Mouse (Mus musculus) midbrain, embryonic 12.5 days (tissue): ENCODE results near the gene Abcf3. TPM values are rescaled to one million over a fixed set of nuclear protein-coding genes. Genes with fewer than 3 reads are reported as not detected.
A peak's percentile ranks its signal among the peaks of the same experiment; 100 is the strongest.

Experiments
- ATAC-seq: fragments of 200-750 bp; cut with Nextera tagmentation; 2 replicates; pipeline ENCODE4 v1.8.0; 2017; ENCODE audit warnings: low read depth, moderate TSS enrichment, moderate library complexity; ENCODE audit not compliant: low FRiP score
- H3K27ac ChIP-seq: fragments of 300-500 bp; sonication (generic); replicated peaks from 2 replicates; pipeline ENCODE4 v1.5.1; 2016; ENCODE audit warnings: mild to moderate bottlenecking
- H3K27me3 ChIP-seq: fragments of 300-500 bp; sonication (generic); 2 replicates; pipeline ENCODE4 v1.6.1; 2016; ENCODE audit warnings: mild to moderate bottlenecking
- H3K36me3 ChIP-seq: fragments of 300-500 bp; sonication (generic); 2 replicates; pipeline ENCODE4 v1.6.1; 2016
- H3K4me1 ChIP-seq: fragments of 300-500 bp; sonication (generic); 2 replicates; pipeline ENCODE4 v1.6.1; 2016
- H3K4me2 ChIP-seq: fragments of 300-500 bp; sonication (generic); replicated peaks from 2 replicates; pipeline ENCODE4 v1.6.1; 2016; ENCODE audit warnings: mild to moderate bottlenecking, moderate library complexity
- H3K4me3 ChIP-seq: fragments of 300-500 bp; sonication (generic); 2 replicates; pipeline ENCODE4 v1.5.1; 2016; ENCODE audit warnings: mild to moderate bottlenecking
- H3K9ac ChIP-seq: fragments of 300-500 bp; sonication (generic); replicated peaks from 2 replicates; pipeline ENCODE4 v1.6.1; 2016; ENCODE audit warnings: mild to moderate bottlenecking, moderate library complexity
- H3K9me3 ChIP-seq: fragments of 300-500 bp; sonication (generic); 2 replicates; pipeline ENCODE4 v1.6.1; 2016; ENCODE audit warnings: mild to moderate bottlenecking
- WGBS: fragments of 180-500 bp; shearing (Covaris S2); methylation state at CpG from one replicate; pipeline ENCODE4 v1.1.7; 2016; 5-methylcytosine and 5-hydroxymethylcytosine counted together
- polyA plus RNA-seq: library from polyadenylated mRNA; unstranded; fragments of >200 nt; fragmentation: Nextera tagmentation; extraction: Ambion mirVana; gene quantifications from 2 replicates; pipeline ENCODE4 v1.2.1, GENCODE M21; 2016

Gene Abcf3
- 76.5 and 77.9 TPM in 2 replicates for polyA plus RNA-seq

DNA sequence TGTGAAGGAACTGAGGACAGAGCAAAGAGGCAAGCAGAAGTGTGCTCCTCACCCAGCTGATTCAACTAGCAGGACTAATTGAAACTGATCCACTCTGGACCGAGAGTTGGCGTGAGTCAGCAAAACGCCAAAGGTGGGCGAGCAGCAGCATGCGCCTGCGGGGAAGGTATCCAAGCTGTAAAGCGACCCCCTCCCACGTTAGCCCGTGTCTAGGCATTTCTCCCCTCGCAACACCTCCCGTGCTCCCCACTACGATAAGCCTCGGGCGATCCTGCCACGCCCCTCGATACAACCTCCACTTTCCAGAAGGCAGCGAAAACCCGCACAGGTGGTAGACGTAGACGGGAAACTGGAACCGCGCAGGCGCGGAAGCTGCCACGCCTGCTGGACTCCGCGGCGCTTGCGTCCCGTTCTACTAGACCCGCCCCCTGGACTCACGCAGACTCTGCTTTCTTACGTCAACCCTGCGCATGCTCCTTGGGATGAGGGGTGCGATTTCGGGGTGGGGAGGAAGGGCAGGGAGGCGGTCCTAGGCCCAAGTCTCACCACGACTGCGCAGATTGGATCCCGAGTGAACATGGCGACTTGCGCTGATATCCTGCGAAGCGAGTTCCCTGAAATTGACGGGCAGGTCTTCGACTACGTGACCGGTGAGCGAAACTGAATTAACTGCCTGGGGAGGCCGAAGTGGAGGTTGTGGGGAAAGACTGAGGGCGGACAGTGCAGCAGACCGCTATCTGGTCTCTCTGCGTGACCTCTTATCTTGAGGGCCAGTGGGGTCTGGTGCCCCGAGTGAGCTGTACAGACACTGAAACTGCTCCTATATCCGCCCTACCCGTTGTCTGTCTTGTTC, at the start of gene Abcf3:
Gene Abcf3 (plus strand): TSS at position 482 of the 853 bp plus-strand sequence.
- WGBS = under 1% methylated on average over 56 of the region's 56 CpGs

DNA sequence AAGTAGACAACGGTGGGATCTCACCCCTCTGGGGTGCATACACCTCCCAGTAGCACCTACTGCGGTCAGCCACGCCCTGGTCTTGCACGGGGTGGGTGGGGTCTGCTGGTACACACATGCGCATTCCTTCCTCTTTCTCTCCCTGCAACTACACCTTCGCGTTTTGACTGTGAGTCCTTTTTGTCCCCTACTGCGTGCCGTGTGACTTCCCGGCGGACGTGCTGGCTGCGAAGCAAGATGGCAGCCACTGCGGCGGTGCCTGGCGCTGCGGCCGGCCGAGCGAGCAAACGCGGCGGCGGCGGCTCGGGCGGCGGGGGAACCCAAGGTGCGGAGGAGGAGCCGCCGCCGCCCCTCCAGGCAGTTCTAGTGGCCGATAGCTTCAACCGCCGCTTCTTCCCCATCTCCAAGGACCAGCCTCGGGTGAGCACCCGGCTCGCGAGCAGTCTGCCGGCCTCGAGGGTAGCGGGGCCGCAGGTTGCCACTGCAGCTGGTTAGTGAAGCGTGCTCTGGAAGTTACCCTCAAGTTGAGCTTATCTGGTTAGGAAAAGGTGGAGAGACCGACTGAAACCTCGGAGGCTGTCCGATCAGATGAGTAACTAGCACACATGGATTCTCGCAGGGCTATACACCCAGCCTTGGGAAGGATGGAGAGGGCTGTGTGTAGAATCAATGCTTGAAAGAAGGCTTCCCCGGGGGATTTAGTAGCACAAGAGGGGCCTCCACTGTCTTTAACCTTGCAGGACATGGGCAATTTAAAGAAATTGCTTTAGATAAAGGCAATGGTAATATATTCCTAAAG, 49.5 kb upstream of the Abcf3 start, which contains the start of gene Eif2b5:
Gene Eif2b5 (plus strand): TSS at position 141 of the 799 bp plus-strand sequence.
- Histone ChIP-seq H3K27ac (peak within 1 kb of the TSS; percentile 83), H3K36me3 (peaks cover 36% of the 10 kb centered on the region), H3K4me1 (peaks cover 18% of the 10 kb centered on the region), H3K4me2 (peak within 1 kb of the TSS; percentile 76), H3K9ac (peak within 1 kb of the TSS; percentile 84), H3K27me3 (peaks cover 18% of the 10 kb centered on the region), H3K9me3 (no peaks in the 10 kb centered on the region), H3K4me3 (peak within 1 kb of the TSS; percentile 83)
- ATAC-seq = peak; percentile 95
- 1% methylated on average over 45 of the region's 49 CpGs for WGBS

More for the DNA sequence above, at the start of gene Abcf3:
- ATAC-seq = peak; percentile 98
- Histone ChIP-seq H3K27me3 (no peaks in the 10 kb centered on the region), H3K4me3 (peak within 1 kb of the TSS; percentile 77), H3K9me3 (no peaks in the 10 kb centered on the region), H3K9ac (peak within 1 kb of the TSS; percentile 88), H3K36me3 (peaks cover 52% of the 10 kb centered on the region), H3K27ac (peak within 1 kb of the TSS; percentile 60), H3K4me1 (peaks cover 18% of the 10 kb centered on the region), H3K4me2 (peak within 1 kb of the TSS; percentile 92)

DNA sequence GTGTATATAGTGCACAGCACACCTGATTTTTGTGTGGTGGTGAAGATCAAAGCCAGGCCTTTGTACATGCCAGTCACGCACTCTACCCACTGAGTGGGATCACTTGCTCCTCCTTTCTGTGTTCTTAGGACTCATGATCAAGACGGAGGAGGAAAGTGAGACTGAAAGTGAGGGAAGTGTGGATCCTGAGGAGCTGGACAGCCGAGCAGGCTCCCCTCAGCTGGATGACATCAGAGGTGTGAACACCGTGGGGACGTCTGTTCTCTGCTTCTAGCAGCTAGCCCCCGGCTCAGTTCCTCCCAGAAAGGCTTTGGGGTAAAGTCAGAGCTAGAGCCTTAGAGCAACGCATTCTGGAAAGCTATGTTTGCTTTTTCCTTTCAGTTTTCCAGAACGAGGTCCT, 42.4 kb upstream of the Abcf3 start:
- Histone ChIP-seq H3K4me3 (no peak overlapping the region), H3K9me3 (no peaks in the 10 kb centered on the region), H3K36me3 (peaks cover 97% of the 10 kb centered on the region), H3K4me2 (no peak overlapping the region), H3K27me3 (no peaks in the 10 kb centered on the region), H3K4me1 (no peaks in the 10 kb centered on the region), H3K27ac (no peak overlapping the region), H3K9ac (no peak overlapping the region)
- WGBS = 86% methylated on average over 8 of the region's 8 CpGs
- ATAC-seq = no peak

DNA sequence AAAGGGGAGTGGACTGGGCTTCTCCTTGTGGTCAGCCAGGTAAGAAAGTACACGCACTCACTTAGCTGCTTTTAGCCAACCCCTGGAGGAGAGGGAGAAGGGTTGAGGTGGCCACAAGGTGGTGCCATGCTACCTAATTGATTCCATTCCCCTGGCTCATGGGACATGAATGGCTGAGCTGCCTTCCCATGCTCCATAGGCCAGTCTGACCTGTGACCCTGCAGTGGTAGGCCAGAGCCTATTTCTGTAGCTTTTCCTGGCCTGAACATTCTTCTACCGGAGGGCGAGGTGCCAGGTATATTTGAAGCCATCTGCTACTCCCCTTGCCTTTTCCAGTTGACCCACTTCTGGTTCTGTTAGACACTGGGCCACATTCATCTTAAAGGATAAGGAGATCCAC, 39.0 kb upstream of the Abcf3 start:
- H3K9ac ChIP-seq = no peak overlapping the region
- H3K4me1 ChIP-seq = no peaks in the 10 kb centered on the region
- H3K27ac ChIP-seq = no peak overlapping the region
- 91% methylated on average over 3 of the region's 3 CpGs for WGBS
- H3K4me3 ChIP-seq = no peak overlapping the region
- H3K9me3 ChIP-seq = no peaks in the 10 kb centered on the region
- no peaks in the 10 kb centered on the region for H3K27me3 ChIP-seq
- H3K4me2 ChIP-seq = no peak overlapping the region
- ATAC-seq = no peak
- peaks cover 69% of the 10 kb centered on the region for H3K36me3 ChIP-seq

DNA sequence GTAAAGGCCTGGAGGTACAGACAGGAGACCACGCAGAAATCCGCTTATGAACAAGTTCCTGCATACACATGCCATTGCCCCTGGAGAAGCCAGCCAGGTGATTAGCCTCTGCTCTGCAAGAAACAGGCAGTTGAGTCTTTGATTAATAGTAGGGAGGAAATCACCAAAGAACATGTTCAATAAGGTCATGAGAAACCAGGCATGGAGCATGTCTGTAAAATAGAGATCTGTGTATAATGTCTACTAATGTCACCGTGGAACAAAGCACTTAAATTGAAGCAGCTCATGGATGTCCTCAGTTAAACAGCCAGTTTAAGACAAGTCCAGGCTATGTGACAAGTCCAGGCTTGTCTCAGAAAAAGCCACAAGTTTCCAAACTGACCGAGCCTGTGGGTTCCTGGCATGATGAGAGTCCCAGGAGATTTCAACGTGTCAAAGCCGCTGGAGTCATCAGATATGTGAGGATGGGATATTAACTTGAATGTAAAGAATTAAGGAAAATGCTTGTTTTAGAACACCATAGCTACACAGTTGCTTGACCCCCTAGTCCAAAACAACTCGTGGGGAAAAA, 37.0 kb upstream of the Abcf3 start:
- no peak overlapping the region for H3K27ac ChIP-seq
- WGBS = 92% methylated on average over 7 of the region's 7 CpGs
- H3K4me1 ChIP-seq = peaks cover 4% of the 10 kb centered on the region; the same call in 1 of the 2 replicates
- no peak overlapping the region for H3K9ac ChIP-seq
- no peaks in the 10 kb centered on the region for H3K27me3 ChIP-seq
- no peak overlapping the region for H3K4me3 ChIP-seq
- H3K36me3 ChIP-seq = peaks cover 49% of the 10 kb centered on the region
- ATAC-seq = no peak
- H3K4me2 ChIP-seq = no peak overlapping the region
- H3K9me3 ChIP-seq = no peaks in the 10 kb centered on the region

DNA sequence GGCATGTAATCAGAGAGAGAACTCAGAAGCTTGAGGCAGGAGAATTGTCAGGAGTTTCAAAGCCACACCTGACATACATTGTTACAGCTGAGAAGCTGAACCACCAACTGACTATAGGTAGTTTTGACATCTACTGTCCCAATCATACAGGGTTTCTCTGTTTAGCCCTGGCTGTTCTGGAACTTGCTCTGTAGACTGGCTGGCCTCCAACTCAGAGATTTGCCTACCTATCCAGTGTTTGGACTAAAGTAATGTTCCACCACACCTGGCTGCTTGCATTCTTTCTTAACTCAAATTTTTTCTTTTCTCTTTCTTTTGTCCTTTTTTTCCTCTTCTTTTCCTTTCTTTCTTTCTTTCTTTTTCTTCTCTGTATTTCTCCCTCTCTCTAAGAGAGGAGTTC, 32.3 kb upstream of the Abcf3 start:
- peak overlapping the region; percentile 92; the same call in 1 of the 2 replicates for H3K9ac ChIP-seq
- no peaks in the 10 kb centered on the region for H3K27me3 ChIP-seq
- peaks cover 31% of the 10 kb centered on the region for H3K4me1 ChIP-seq
- H3K36me3 ChIP-seq = peaks cover 24% of the 10 kb centered on the region
- H3K9me3 ChIP-seq = no peaks in the 10 kb centered on the region
- no peak for ATAC-seq
- peak overlapping the region; percentile 79 for H3K4me3 ChIP-seq
- peak overlapping the region; percentile 69 for H3K4me2 ChIP-seq
- peak overlapping the region; percentile 95; the same call in 1 of the 2 replicates for H3K27ac ChIP-seq

DNA sequence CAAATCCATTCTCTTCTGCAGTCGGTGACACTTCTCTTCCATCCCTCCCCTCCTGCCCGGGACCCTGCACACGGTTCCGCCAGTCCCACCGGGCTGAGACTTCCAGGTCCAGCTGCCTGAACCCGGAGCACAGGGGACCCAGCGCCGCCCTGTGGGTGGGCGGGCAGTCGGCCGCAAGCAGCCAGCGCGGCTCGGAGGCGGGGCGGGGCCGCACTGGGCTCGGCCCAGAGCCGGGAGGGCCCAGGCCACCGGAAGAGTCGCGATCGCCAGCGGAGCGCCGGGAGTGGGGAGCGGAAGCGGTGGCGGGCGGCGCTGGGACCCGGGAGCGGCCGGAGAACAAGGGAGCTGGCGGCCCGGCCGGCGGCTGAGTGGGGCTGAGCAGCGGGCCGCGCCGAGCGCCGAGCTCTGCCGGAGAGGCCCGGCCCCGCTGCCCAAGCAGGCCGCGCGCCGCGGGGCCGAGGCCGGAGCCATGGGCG, 31.6 kb upstream of the Abcf3 start, which contains the start of gene Dvl3:
Gene Dvl3 (plus strand): TSS at position 257 of the 476 bp plus-strand sequence.
- peak within 1 kb of the TSS; percentile 79 for H3K4me3 ChIP-seq
- peak within 1 kb of the TSS; percentile 69 for H3K4me2 ChIP-seq
- peak within 1 kb of the TSS; percentile 92 for H3K9ac ChIP-seq
- H3K27me3 ChIP-seq = no peaks in the 10 kb centered on the region
- peaks cover 31% of the 10 kb centered on the region for H3K4me1 ChIP-seq
- ATAC-seq = peak; percentile 94
- H3K9me3 ChIP-seq = no peaks in the 10 kb centered on the region
- H3K27ac ChIP-seq = peak within 1 kb of the TSS; percentile 95
- H3K36me3 ChIP-seq = peaks cover 24% of the 10 kb centered on the region
- WGBS = 0% methylated on average over 34 of the region's 55 CpGs

DNA sequence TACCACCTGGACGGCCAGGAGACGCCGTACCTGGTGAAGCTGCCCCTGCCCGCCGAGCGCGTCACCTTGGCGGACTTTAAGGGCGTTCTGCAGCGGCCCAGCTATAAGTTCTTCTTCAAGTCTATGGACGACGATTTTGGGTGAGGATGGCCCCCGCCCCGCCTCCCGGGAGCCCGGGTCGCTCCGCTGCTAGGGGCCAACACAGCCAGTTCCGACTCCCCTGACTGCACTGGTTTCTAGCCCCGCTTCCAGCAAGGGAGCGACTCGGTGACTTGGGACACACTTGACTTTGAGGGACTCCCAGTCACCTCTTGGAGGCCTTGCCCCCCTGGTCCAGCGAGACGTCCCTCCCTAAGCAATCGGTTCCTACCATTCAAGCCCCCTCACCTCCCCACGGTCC, 31.2 kb upstream of the Abcf3 start:
- peak overlapping the region; percentile 95 for H3K27ac ChIP-seq
- peak overlapping the region; percentile 69 for H3K4me2 ChIP-seq
- H3K27me3 ChIP-seq = no peaks in the 10 kb centered on the region
- WGBS = under 1% methylated on average over 25 of the region's 26 CpGs
- H3K36me3 ChIP-seq = peaks cover 29% of the 10 kb centered on the region
- no peaks in the 10 kb centered on the region for H3K9me3 ChIP-seq
- H3K4me1 ChIP-seq = peaks cover 31% of the 10 kb centered on the region
- H3K4me3 ChIP-seq = peak overlapping the region; percentile 79
- peak; percentile 42; the same call in 1 of the 2 replicates for ATAC-seq
- H3K9ac ChIP-seq = peak overlapping the region; percentile 92

DNA sequence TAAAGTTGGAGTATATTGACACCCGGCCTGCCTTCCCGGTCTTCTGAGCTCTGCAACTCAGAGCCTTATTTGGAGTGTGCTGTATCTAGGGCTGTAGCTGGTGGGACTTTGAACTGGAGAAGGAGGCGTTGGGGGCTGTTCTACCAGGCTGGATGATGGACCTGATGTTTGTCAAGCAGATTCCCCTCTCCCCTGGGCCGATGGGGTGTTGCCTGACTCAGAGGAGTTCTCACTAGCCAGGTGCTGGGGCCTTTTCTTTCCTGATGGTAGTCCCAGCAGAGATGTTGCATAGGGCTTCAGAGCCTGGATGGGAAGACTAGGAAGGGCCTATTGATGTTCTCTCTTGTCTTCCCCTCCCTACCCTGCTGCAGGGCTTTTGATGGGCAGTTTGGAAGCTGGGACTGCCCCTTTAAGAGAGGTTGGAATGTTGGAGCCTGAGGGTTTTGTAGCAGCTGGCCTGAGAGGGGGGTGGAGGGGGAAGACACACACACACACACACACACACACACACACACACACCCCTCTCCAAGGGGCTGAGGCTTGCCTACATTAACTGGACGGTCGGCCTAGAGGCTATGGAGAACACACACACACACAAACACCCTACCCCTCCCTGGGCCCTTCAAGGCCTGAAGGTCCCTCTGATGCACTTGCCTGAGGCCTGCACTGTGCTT, 30.5 kb upstream of the Abcf3 start:
- H3K4me1 ChIP-seq = peaks cover 31% of the 10 kb centered on the region
- peak overlapping the region; percentile 69 for H3K4me2 ChIP-seq
- no peaks in the 10 kb centered on the region for H3K9me3 ChIP-seq
- WGBS = 3% methylated on average over 6 of the region's 6 CpGs
- peaks cover 30% of the 10 kb centered on the region for H3K36me3 ChIP-seq
- H3K27ac ChIP-seq = peak overlapping the region; percentile 95
- ATAC-seq = peak; percentile 77
- H3K9ac ChIP-seq = peak overlapping the region; percentile 92
- H3K4me3 ChIP-seq = peak overlapping the region; percentile 79
- no peaks in the 10 kb centered on the region for H3K27me3 ChIP-seq

DNA sequence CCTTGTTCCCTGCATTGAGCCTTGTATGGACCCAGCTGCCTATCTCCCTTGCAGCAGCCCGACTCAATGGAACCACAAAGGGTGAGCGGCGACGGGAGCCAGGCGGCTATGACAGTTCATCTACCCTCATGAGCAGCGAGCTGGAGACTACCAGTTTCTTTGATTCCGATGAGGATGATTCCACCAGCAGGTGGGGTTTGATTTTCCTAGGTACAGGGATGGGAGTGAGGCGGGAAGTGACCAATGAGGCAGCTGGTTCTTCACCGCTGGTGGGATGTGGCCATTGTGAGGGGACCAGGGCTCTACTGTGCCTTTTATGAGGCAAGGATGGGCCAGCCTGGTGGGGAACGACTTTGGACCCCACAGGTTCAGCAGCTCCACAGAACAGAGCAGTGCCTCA, 24.5 kb upstream of the Abcf3 start:
- 83% methylated on average over 10 of the region's 10 CpGs for WGBS

DNA sequence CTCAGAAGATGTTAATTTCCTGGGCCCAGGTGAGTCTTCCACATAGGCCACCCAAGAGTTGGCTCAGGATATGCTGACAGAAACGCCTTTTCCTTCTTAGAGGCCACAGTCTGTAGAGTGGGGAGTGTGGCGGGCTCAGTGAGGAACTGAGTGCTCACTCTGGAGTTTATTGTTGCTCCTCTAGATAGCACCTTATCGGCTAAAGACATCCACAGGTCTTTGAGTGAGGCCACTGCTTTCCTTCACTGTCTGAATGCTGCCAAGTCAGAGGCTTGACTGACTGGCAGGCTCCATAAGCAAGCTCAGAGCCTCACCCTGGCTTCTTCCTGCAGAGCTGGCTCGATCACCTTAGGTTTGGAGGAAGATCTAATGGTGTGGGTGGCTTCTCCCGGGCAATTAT, 19.6 kb upstream of the Abcf3 start:
- no peaks in the 10 kb centered on the region for H3K27me3 ChIP-seq
- no peak overlapping the region for H3K27ac ChIP-seq
- no peak overlapping the region for H3K4me2 ChIP-seq
- peaks cover 97% of the 10 kb centered on the region for H3K36me3 ChIP-seq
- H3K9me3 ChIP-seq = no peaks in the 10 kb centered on the region
- H3K4me3 ChIP-seq = no peak overlapping the region
- H3K4me1 ChIP-seq = peaks cover 5% of the 10 kb centered on the region; the same call in 1 of the 2 replicates
- no peak for ATAC-seq
- WGBS = 91% methylated on average over 5 of the region's 5 CpGs
- no peak overlapping the region for H3K9ac ChIP-seq

More for the DNA sequence above, 24.5 kb upstream of the Abcf3 start:
- ATAC-seq = no peak
- H3K4me1 ChIP-seq = peaks cover 16% of the 10 kb centered on the region
- H3K4me2 ChIP-seq = no peak overlapping the region
- no peak overlapping the region for H3K9ac ChIP-seq
- H3K27me3 ChIP-seq = no peaks in the 10 kb centered on the region
- no peak overlapping the region for H3K4me3 ChIP-seq
- no peak overlapping the region for H3K27ac ChIP-seq
- H3K36me3 ChIP-seq = peaks cover 89% of the 10 kb centered on the region
- no peaks in the 10 kb centered on the region for H3K9me3 ChIP-seq
